Mouse (Mus musculus) small intestine, adult 2 months (tissue): ENCODE results near the gene Fbn1.

Source experiments
- CTCF ChIP-seq: fragments of 200-500 bp; IDR thresholded peaks from 2 replicates; pipeline ENCODE4 v1.5.1; 2012; ENCODE audit warnings: low read depth, mild to moderate bottlenecking, control low read depth, inconsistent platforms, low read length, moderate library complexity, mixed read lengths; ENCODE audit not compliant: insufficient replicate concordance, insufficient read length; ENCODE audit errors: extremely low read depth
- POLR2A ChIP-seq: fragments of 200-500 bp; IDR thresholded peaks from 2 replicates; pipeline ENCODE4 v1.6.1; 2012; ENCODE audit warnings: low read depth, mild to moderate bottlenecking, control low read depth, inconsistent platforms, low read length, moderate library complexity

DNA sequence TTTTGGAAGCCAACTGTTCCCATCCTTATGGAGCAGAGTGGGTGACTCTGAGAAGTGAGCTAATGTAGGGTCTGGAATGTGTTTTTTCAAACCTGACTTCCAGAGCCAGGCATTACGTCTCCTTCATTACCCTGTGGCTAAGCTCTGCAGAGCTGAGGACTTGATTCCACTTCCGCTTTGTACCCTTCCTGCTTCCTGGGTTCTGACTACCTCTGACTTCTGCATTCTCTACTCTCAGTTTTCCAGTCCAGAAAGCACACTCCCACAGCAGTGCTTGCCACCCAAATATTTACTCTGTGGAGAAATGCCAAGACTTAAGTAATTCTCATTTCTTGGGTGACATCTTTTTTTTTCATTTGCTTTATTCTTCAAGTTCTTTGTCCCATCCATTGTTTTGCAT, 185.2 kb downstream of the Fbn1 start:
- TF ChIP-seq CTCF (no peak), POLR2A (no peak)
